Mouse (Mus musculus) cerebellum, postnatal 10 days (tissue): ENCODE results near the gene Ugt1a7c.
A peak's percentile ranks its signal among the peaks of the same experiment; 100 is the strongest.
"Not testable (repeated sequence)": the region's sequence is repeated elsewhere in the genome, so short reads cannot be mapped to it uniquely, and the experiment has no call there.

Experiments
- DNase-seq, 2 experiments: peaks; one replicate each; pipeline ENCODE4 v3.0.0; 2021; ENCODE audit warnings: mixed read lengths in 2 of 2

Gene Ugt1a7c

DNA sequence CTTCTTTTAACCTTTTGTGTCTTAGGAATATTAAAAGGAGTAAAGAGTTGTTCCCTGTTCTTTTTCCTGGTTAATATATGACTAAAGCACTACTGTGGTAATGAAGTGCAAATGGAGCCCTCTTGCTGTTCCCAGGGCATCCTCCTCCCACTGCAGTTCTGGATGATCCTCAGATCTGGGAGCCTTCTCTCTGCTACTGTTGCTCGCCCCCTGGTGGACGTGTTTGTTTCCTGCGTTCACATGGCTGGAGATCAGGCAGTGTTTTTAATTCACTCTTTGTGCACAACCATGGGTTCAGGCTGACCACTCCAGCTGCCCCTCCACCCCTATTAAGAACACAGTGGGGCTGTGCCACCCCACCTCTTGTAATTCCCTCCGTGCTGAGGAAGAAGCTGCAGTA lies 25.7 kb downstream of the Ugt1a7c start:
- DNase-seq = not testable (repeated sequence)

- DNase-seq = peak; percentile 32 to 39
These were observed 26.7 kb downstream of the Ugt1a7c start for GRCm38 (mm10) chr1:88121521-88121920.

DNA sequence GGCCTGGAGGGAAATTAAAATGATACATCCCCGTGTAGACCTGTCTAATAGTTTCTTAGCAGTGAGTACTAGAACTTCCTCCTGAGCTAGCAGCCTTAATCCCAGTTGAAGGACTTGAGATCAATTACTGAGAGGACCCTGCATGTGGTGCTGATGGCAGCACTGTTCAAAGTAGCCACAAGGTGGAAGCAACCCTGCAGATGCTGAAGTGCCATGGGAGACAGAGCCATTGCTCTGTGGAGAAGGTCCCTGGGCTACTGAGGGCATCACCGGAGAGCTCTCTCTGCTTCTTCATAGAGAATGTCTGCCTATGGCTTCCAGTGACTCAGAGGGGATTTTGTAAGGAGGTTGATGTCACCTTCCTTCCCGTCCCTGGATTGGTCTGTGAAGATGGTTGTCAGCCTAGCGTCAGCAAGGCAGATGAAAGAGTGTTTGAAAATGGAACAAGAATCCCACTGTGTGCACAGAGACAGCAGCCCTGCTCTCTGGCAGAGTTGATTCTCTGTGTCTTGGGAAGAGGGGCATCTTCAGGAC lies 31.0 kb downstream of the Ugt1a7c start:
- not testable (repeated sequence) for DNase-seq

DNA sequence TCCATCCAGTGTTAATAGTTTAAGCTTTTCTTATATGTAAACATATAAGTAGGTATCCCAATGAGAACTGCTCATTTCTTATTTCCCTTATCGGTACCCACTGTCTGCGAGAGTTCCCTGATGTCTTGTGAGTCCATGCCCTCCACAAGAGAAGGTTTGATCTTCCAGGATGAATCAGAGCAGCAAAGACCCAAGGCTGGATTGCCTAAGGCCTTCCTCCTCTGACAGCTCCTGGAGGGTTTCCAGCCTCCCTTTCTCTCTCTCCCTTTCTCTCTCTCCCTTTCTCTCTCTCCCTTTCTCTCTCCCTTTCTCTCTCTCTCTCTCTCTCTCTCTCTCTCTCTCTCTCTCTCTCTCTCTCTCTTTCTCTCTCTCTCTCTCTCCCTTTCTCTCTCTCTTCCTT lies 34.2 kb downstream of the Ugt1a7c start:
- DNase-seq = not testable (repeated sequence)

GRCm38 (mm10) chr1:88130223-88130622 lies 35.4 kb downstream of the Ugt1a7c start:
- DNase-seq = not testable (repeated sequence)

GRCm38 (mm10) chr1:88133908-88134456 lies 39.1 kb downstream of the Ugt1a7c start:
- no peak for DNase-seq

DNA sequence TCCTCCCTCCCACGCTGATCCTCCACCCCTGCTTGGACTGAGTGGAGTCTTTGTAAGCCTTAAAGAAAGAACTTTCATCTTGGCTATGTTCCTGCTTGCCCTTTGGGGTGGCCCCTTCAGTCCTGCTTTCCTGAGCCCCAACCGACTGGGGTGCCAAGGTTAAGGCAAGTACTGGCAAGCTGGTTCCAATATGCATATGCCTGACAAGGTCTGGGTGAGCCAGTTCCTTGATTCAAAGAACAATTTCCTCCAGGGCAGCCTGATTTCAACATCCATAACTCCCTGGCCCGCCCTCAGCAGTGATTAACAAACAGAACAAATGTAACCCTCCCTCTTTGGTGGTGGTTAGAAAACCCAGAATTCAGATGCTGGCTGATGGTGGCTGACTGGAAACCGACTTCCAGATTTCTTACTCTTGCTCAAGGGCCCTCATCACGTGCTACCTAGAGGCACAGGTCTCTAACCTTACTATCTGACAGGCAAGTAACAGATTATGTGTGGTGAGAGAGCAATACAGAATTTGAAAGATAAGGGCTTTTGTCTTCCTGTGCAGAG lies 39.7 kb downstream of the Ugt1a7c start, which contains the start of gene Ugt1a6a:
Gene Ugt1a6a (plus strand): TSS at position 353 of the 555 bp plus-strand sequence.
- DNase-seq = not testable (repeated sequence)

GRCm38 (mm10) chr1:88135229-88135904 lies 40.5 kb downstream of the Ugt1a7c start:
- DNase-seq = not testable (repeated sequence)

- DNase-seq = no peak
These were observed 41.8 kb downstream of the Ugt1a7c start for GRCm38 (mm10) chr1:88136646-88137045.

- no peak for DNase-seq
These were observed 42.4 kb downstream of the Ugt1a7c start for GRCm38 (mm10) chr1:88137264-88137663.

DNA sequence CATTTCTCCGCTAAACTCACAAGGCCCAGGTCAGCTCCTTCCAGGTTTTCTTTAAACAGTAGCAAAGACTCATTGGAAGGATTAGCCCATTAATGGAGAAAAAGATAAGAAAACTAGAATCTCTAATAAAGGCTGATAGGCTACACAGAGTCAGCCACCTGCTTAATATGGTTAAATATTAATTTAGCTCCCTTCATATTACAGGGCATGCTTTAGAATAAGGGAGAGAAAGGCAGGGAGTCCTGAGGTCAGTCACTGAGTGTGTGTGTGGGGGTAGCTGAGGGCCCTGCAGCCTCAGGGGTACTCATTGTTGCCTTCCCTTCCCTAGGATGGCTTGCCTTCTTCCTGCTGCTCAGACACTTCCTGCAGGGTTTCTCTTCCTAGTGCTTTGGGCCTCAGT lies 43.3 kb downstream of the Ugt1a7c start:
- DNase-seq = no peak

DNA sequence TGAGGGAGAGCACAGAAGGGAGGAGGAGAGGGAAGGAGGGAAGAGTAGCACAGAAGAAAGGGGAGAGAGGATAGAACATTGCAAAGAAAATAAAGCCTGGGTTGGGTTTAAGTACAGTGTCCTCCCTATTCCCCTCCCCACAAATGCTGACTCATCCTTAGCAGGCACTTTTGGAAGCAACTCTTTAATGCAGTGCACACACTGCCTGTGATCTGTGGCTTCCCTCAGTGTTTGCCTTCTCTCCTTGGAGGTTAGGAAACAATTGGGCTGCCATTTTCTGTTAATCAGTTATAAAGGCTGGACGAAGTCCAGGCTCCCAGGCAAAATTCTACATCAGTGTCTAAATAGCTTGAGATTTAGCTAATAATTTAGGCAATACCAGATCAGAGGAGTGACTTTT lies 45.6 kb downstream of the Ugt1a7c start:
- not testable (repeated sequence) for DNase-seq

DNA sequence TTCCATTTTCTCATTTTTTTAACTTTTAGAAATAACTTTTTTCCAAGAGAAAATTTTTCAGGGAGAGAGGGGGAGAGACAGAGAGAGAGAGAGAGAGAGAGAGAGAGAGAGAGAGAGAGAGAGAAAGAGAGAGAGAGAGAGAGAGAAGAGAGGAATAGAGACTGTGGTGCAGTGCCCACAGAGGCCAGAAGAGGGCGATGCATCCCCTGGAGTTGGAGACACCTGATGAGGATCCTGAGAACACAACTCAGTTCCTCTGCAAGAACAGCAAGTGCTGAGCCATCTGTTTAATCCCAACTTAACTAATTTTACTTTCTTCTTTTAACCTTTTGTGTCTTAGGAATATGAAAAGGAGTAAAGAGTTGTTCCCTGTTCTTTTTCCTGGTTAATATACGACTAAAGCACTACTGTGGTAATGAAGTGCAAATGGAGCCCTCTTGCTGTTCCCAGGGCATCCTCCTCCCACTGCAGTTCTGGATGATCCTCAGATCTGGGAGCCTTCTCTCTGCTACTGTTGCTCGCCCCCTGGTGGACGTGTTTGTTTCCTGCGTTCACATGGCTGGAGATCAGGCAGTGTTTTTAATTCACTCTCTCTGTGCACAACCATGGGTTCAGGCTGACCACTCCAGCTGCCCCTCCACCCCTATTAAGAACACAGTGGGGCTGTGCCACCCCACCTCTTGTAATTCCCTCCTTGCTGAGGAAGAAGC lies 49.3 kb downstream of the Ugt1a7c start:
- DNase-seq = peak; percentile 72 to 77

DNA sequence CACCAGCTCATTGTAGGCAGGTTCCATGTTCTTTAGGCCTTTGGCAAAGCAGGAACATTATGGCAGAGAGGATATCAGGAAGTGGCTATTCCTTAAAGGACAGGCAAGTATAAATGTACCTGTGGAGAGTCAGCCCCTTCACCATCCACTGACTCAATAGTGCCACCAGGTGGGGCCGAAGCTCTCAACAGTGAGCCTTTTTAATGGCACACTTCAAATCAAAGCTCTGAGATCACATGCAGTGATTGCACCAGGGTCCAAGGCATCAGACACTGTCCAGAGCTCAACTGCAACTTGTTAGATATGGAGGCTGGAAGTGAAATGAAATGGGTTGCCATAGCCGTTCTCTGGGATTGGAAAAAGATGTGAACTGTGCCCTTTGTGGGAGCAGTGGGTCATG lies 50.4 kb downstream of the Ugt1a7c start:
- DNase-seq = peak; percentile 41 to 44

- peak; percentile 42 to 53 for DNase-seq
These were observed 55.3 kb downstream of the Ugt1a7c start for GRCm38 (mm10) chr1:88150133-88150532.

- no peak for DNase-seq
These were observed 63.6 kb downstream of the Ugt1a7c start for GRCm38 (mm10) chr1:88158430-88158829.

GRCm38 (mm10) chr1:88165711-88166110 lies 70.8 kb downstream of the Ugt1a7c start, which contains the start of gene Ugt1a5:
TSS of gene Ugt1a5 (plus strand) at chr1:88166012.
- DNase-seq = no peak

- not testable (repeated sequence) for DNase-seq
These were observed 77.3 kb downstream of the Ugt1a7c start for GRCm38 (mm10) chr1:88172190-88172589.

GRCm38 (mm10) chr1:88179657-88180056 lies 84.8 kb downstream of the Ugt1a7c start:
- no peak for DNase-seq

DNA sequence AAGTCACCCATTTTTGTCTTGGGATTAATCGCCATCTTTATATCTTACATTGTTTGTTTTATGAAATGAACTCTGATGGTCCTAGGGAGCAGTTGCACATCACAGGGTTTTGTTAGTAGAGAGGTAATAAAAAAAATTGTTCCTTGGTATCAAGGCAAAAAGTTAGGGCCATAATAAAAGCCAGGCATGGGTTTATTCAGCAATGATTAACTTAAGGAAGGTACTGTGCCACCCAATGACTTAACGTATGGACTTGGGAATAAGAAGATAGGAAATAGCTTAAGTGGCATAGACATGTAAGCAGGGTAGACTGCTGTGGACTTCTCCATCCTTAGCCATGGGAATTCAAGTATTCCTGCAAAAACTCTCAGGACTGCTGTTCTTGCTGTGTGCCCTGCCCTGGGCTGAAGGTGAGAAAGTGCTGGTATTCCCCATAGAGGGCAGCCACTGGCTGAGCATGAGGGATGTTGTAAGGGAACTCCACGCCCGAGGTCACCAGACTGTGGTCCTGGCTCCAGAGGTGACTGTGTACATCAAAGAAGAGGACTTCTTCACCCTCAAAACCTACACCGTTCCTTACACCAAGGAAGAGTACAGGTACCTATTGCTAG lies 91.6 kb downstream of the Ugt1a7c start:
- DNase-seq = no peak

DNA sequence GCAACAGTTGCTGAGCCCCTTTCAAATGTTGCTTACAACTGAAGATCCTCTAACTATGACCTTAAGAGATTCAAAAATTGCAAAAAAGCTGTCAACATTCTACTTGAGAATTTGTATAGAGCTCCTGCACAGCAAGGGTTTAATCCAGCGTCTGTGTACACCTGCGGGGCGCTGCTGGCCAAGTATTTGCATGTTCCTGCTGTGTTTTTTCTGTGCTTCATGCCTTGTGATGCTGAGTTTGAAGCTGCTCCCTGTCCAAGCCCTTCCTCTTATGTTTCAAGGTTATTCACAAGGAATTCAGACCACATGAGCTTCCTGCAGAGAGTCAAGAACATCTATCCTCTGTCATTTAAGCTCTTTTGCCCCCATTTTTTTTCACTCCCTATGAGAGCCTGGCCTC lies 97.3 kb downstream of the Ugt1a7c start:
- no peak for DNase-seq

DNA sequence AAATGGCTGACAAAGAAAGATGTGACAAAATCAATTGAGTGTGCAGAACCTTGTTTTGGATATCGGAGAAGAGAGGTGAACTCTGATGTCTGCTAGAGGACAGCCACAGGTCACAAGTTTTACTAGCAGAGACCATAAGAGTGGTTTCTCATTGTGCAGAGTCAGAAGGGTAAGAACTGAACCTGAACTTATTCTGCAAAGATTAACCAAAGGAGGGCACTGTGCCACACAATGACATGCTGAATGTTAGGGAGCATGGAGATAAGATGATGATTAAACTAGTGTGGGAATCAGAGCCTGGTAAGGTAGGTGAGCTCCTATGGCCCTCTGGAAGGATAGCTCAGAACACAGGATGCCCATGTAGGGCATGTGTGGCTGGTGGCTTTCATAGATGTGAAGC lies 100.8 kb downstream of the Ugt1a7c start:
- no peak for DNase-seq

GRCm38 (mm10) chr1:88197443-88197842 lies 102.6 kb downstream of the Ugt1a7c start:
- DNase-seq = no peak
